Mouse (Mus musculus): ENCODE results near the gene Ptpn13.

The Ptpn13 gene

GRCm38 (mm10) chr5:103593575-103593974, 168.6 kb downstream of the Ptpn13 start:
- DNase-seq (ENCODE audit: extremely low read depth, low read depth): no peak

DNA sequence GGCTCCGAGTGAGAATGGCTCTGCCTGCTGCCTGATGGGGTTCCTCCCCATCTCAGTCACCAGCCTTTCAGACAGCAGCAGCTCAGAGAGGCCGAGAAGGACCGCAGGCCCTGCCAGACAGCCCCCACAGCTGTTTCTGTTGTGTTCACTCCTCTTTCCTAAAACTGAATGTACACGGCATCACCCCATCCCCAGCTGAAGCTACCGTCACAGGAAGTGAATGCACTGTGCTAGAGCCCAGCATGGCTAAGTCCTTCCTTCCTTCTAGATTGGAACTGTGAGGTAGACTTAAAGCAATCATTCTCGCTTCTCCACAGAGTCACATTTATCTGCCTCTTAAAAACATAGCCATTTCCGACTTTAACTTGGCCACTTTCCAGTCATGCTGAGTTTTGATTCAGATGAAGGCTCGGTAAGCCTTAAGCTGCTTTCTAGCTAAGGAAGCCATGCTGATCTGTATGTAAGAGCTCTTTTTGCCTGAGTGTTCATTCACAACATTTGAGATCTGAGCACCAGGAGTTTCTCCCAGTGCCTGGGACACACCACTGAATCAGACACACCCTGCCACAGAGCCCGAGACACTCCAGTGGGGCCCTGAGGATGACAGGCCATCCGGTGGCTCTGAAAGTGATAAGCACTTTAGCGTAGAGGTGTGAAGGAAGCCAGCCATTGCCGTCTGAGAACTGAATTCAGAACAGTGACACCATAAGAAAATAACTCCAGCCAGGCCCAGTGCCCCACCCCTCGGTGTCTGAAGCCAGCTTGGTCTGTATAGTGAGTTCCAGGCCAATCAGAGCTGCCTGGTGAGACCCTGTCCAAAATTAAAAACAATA, 170.6 kb downstream of the Ptpn13 start:
- DNase-seq (ENCODE audit: extremely low read depth, low read depth): no peak

DNA sequence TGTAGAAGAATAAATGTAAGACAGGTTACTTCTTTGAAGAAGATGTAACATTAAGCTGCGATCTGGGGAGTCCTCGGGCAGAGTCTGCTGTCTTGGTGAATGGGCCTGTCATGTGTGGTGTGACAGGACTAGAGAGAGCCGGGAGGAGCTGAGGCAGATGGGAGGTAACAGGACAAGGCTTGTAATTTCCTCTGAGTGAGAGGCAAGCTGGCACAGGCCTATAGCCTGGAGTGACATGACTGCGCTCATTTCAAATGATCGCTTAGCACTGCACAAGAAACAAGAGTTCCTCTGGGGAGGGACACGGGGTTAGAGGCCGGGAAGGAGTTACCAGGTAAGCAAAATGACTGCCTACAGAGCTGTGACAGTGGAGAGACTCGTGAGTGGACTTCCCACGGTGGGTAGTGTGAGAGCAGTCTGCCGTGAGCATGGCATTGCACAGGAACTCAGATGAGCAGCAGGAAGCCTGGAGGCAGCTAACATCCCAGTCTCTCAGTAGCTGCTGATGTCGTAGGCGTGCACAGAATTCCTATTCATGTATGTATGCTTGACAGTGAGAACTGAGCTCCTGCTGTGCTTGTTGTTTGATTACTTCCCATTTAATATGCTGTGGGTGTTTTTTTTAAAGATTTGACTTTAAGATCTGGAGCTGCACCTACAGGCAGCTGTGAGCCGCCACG, 171.6 kb downstream of the Ptpn13 start:
- DNase-seq (ENCODE audit: extremely low read depth, low read depth): no peak

- no peak for DNase-seq (ENCODE audit: extremely low read depth, low read depth)
Observed at GRCm38 (mm10) chr5:103597604-103598003, 172.6 kb downstream of the Ptpn13 start.

GRCm38 (mm10) chr5:103598264-103598663, 173.3 kb downstream of the Ptpn13 start:
- no peak for DNase-seq (ENCODE audit: extremely low read depth, low read depth)

GRCm38 (mm10) chr5:103598881-103599280, 173.9 kb downstream of the Ptpn13 start:
- DNase-seq (ENCODE audit: extremely low read depth, low read depth): no peak

DNA sequence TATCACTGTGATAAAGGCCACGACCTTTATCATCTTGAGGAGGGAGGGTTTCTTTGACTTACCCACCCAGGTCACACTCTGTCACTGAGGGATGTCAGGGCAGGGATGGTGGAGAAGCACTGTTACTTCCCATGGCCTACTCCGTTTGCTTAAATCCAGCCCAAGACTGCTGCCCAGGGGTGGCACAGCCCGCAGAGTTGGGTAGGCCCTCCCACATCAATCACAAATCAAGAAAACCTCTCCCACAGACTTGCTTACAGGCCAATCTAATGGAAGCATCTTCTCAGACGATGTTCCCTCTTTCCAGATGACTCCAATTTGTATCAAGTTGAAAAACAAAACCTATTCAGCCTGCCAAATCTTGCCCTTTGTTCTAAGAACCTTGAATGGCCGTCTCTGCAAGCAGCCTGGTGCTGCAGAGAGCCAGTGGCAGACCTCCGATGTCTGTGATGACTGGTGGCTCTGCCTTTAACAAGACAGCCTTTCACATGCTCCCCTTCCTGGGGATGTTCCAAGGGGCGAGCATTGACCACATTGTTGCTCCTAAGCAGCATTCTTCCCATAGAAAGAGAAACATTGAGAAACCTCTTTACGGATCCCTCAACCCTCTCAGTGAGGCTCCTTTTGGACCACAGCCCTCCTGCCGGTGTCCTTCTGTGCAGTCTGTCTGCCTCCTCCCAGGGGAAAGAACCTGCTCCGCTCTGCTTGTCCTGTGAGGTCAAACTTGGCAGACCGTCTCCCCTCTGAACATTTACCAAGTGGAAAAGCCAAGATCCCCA, 178.3 kb downstream of the Ptpn13 start:
- DNase-seq (ENCODE audit: extremely low read depth, low read depth): no peak

GRCm38 (mm10) chr5:103605707-103606106, 180.7 kb downstream of the Ptpn13 start:
- DNase-seq (ENCODE audit: extremely low read depth, low read depth): no peak

GRCm38 (mm10) chr5:103610148-103610547, 185.2 kb downstream of the Ptpn13 start:
- DNase-seq (ENCODE audit: extremely low read depth, low read depth): no peak

DNA sequence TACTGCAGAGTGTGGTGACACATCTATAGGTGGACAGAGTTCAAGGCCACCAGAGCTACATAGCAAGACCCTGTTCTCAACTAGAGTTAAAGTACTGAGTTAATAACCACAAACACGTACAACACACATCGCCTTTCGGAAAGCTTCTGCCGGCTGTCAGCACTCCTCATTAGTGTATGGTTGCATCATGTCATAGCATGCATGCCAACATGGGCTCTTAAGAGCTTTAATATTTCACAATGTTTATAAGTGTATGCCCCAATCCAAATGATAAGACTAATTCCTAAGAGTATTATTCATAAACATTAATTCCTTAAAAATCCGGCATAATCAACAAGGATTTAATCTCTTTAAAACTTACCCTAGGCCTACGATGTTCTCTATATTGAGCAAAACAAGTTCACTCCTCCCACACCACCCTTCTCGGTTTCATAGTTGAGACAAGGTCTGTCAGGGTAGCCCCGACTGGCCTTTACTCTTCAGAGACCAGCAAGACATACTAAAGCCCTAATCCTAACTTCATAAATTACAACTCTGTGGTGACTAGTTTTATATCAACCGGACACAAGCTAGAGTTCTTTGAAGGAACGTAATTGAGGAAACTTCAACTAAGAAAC, 186.0 kb downstream of the Ptpn13 start:
- DNase-seq (ENCODE audit: extremely low read depth, low read depth): no peak

DNA sequence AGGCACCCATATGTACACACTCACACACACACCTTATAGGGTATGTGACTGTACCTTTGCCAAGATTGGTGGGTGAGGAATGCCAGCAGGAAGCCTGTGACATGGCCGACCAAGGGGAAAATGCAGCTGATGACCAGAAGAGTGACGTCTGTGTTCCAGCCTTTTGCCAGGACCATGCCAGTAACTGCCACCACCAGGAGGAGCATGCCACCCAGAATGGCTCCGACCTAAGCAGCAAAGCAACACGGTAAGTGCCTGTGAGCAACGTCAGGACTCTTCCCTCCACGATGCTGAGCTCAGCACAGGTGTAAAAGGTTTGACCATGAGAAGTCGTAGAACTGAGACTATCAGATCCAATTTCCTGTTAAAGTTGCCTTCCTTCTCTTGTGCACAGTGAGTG, 187.3 kb downstream of the Ptpn13 start:
- no peak for DNase-seq (ENCODE audit: extremely low read depth, low read depth)

- no peak for DNase-seq (ENCODE audit: extremely low read depth, low read depth)
Observed at GRCm38 (mm10) chr5:103614356-103614755, 189.4 kb downstream of the Ptpn13 start.

DNA sequence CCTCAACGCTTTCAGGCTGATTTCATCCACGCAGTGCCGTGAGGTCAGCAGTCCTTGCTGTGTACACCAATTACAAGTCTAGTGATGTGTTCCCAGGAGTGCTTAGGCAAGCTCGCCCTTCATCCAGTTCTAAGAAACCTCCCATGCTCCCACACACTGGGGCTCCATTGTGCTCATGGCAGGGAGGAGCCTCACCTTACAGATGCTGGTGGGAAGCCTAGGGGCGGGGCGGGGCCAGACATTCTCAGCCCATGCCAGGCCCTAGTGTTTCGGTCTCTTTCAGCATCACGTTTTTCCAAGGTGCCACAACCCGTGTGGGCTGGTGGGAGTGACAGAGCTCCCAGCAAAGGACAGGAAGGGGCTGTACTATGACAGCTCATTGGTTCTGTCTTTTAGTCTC, 192.2 kb downstream of the Ptpn13 start:
- DNase-seq (ENCODE audit: extremely low read depth, low read depth): no peak

- DNase-seq (ENCODE audit: extremely low read depth, low read depth): no peak
Observed at GRCm38 (mm10) chr5:103620301-103620973, 195.4 kb downstream of the Ptpn13 start.

- no peak for DNase-seq (ENCODE audit: extremely low read depth, low read depth)
Observed at GRCm38 (mm10) chr5:103622321-103622720, 197.3 kb downstream of the Ptpn13 start.

GRCm38 (mm10) chr5:103624831-103625230, 199.8 kb downstream of the Ptpn13 start:
- no peak for DNase-seq (ENCODE audit: extremely low read depth, low read depth)

DNA sequence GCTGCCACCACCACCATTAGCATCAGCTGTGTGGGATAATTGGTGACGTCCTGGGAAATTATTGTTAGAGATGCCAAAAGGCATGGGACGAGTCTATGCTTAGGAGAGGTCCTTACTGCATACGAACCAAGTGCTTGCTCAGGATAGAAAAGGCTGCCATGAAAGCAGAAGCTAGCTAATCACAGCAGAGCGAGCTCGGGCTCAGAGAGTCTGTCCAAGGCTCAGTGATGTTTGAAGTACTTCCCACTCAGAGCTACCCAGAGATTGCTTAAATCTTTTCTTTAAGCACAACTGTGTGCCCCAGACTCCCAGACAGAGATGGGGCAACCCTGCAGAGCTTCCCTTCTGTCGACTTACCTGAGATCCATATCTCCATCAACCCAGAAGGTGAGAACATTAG, 203.5 kb downstream of the Ptpn13 start:
- DNase-seq (ENCODE audit: extremely low read depth, low read depth): no peak

- no peak for DNase-seq (ENCODE audit: extremely low read depth, low read depth)
Observed at GRCm38 (mm10) chr5:103629111-103629764, 204.2 kb downstream of the Ptpn13 start, which contains the start of gene Slc10a6. Gene Slc10a6 (minus strand): TSS chr5:103629403.

DNA sequence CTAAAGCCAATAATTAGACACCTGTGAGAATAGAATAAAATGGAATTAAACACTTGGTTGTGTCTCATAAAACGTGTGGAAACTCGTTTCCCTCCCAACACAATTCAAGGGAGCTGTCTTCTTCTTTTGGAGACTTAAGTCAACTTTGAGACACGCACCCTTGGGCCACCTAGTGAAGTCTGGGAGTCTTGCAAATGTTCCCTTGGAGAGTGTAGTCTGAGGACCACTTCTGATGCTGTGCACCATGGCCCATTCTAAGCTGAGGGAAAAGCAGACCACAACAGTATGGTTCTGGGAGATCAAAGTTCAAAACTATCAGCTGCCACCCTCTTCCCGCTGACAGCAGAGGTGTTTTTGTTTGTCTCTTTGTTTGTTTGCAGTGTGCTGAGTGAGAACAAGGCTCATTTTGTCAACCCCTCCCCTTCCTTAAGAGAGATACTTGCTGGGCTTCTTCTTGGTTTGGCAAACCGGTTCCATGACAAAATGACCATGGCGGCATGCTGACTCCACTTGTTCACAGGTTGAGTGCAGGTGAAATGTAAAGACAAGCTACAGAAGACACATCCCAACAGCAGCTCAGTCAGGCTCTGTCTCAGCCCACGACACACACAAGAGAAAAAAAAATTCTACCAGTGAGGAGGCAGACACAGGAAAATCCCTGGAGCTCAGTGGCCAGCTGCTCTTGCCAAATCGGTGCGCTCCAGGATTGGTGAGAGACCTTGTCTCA, 205.0 kb downstream of the Ptpn13 start:
- DNase-seq (ENCODE audit: extremely low read depth, low read depth): no peak

GRCm38 (mm10) chr5:103637162-103637561, 212.2 kb downstream of the Ptpn13 start:
- no peak for DNase-seq (ENCODE audit: extremely low read depth, low read depth)
